In genomic region chr13:64312024-64312915, GRCm38 (mm10) we compare ENCODE assay signal across 8 mouse cellular contexts. TPM values are rescaled to one million over a fixed set of nuclear protein-coding genes. Genes with fewer than 3 reads are reported as not detected.
DNase-seq lines count a peak whose midpoint lies in the region; ATAC-seq and TF ChIP-seq lines count a peak whose summit lies in the region.

Gene Aaed1, minus strand, starts transcription at chr13:64312710.

- H3K27ac ChIP-seq in bone marrow macrophage, adult 2 months (ENCODE audit: insufficient read depth, low read depth, low read length) = peak within 1 kb of the TSS; percentile 86
- H3K27ac ChIP-seq in embryonic facial prominence, embryonic 15.5 days (replicated peaks) = peak within 1 kb of the TSS; percentile 92
- peak within 1 kb of the TSS; percentile 86 for H3K27ac ChIP-seq in limb, embryonic 13.5 days
- H3K27ac ChIP-seq in midbrain, embryonic 15.5 days = peak within 1 kb of the TSS; percentile 84

- H3K9me3 ChIP-seq in embryonic facial prominence, embryonic 15.5 days (replicated peaks) = no peaks in the 10 kb centered on the region
- H3K9me3 ChIP-seq in limb, embryonic 13.5 days = no peaks in the 10 kb centered on the region
- H3K9me3 ChIP-seq in midbrain, embryonic 15.5 days = no peaks in the 10 kb centered on the region

- no peaks in the 10 kb centered on the region for H3K27me3 ChIP-seq in embryonic facial prominence, embryonic 15.5 days
- no peaks in the 10 kb centered on the region for H3K27me3 ChIP-seq in limb, embryonic 13.5 days
- no peaks in the 10 kb centered on the region for H3K27me3 ChIP-seq in midbrain, embryonic 15.5 days (replicated peaks)

- under 1% methylated on average over 74 of the region's 74 CpGs for WGBS in embryonic facial prominence, embryonic 15.5 days
- under 1% methylated on average over 71 of the region's 74 CpGs for WGBS in limb, embryonic 13.5 days
- WGBS in midbrain, embryonic 15.5 days = under 1% methylated on average over 54 of the region's 74 CpGs

- H3K4me1 ChIP-seq in bone marrow macrophage, adult 2 months (ENCODE audit: control insufficient read depth, insufficient read depth, low read length) = peaks cover 32% of the 10 kb centered on the region
- peaks cover 16% of the 10 kb centered on the region; the same call in 1 of the 2 replicates for H3K4me1 ChIP-seq in embryonic facial prominence, embryonic 15.5 days
- H3K4me1 ChIP-seq in limb, embryonic 13.5 days = peaks cover 17% of the 10 kb centered on the region
- H3K4me1 ChIP-seq in midbrain, embryonic 15.5 days = peaks cover 11% of the 10 kb centered on the region

- peak within 1 kb of the TSS; percentile 68 for H3K9ac ChIP-seq in embryonic facial prominence, embryonic 15.5 days
- peak within 1 kb of the TSS; percentile 74 for H3K9ac ChIP-seq in limb, embryonic 13.5 days
- H3K9ac ChIP-seq in midbrain, embryonic 15.5 days = peak within 1 kb of the TSS; percentile 60

- peak within 1 kb of the TSS; percentile 91 for H3K4me3 ChIP-seq in bone marrow macrophage, adult 2 months (ENCODE audit: insufficient read depth, low read length)
- peak within 1 kb of the TSS; percentile 81 for H3K4me3 ChIP-seq in embryonic facial prominence, embryonic 15.5 days (replicated peaks)
- peak within 1 kb of the TSS; percentile 72 for H3K4me3 ChIP-seq in limb, embryonic 13.5 days
- H3K4me3 ChIP-seq in midbrain, embryonic 15.5 days = peak within 1 kb of the TSS; percentile 85

- peaks cover 2% of the 10 kb centered on the region; the same call in 1 of the 2 replicates for H3K36me3 ChIP-seq in embryonic facial prominence, embryonic 15.5 days
- H3K36me3 ChIP-seq in limb, embryonic 13.5 days = peaks cover 11% of the 10 kb centered on the region
- H3K36me3 ChIP-seq in midbrain, embryonic 15.5 days (replicated peaks) = no peaks in the 10 kb centered on the region

- peak; percentile 90 for DNase-seq in A20 (ENCODE audit: low read depth, low spot score)
- peak; percentile 89 for DNase-seq in heart, adult 8-10 months (ENCODE audit: low spot score)
- peak; percentile 87 to 92 for DNase-seq in kidney, adult 8-10 months
- peak; percentile 84 to 89 for DNase-seq in spleen, adult 18-20 months

- TF ChIP-seq CTCF in bone marrow macrophage, adult 2 months (IDR thresholded peaks at IDR 0.05; ENCODE audit: low read depth, low read length) = no peak

- peak; percentile 92 for ATAC-seq in embryonic facial prominence, embryonic 15.5 days (ENCODE audit: insufficient number of reproducible peaks, low FRiP score, low TSS enrichment, low read depth)
- peak; percentile 88 for ATAC-seq in limb, embryonic 13.5 days (ENCODE audit: low FRiP score, low read depth)
- ATAC-seq in midbrain, embryonic 15.5 days (replicated peaks) = peak; percentile 95

- H3K4me2 ChIP-seq in embryonic facial prominence, embryonic 15.5 days (replicated peaks) = peak within 1 kb of the TSS; percentile 63
- peak within 1 kb of the TSS; percentile 68 for H3K4me2 ChIP-seq in limb, embryonic 13.5 days (replicated peaks)
- H3K4me2 ChIP-seq in midbrain, embryonic 15.5 days = peak within 1 kb of the TSS; percentile 60

- TF ChIP-seq POLR2A in bone marrow macrophage, adult 2 months (IDR thresholded peaks at IDR 0.05; ENCODE audit: borderline replicate concordance, low read depth, low read length) = peak; percentile 28; the same call in 1 of the 2 replicates

RNA-seq across cellular contexts. Expression of gene Aaed1, which starts in this region (rescaled TPM):
- 56.9 and 58.1 TPM in 2 replicates for polyA plus RNA-seq in bone marrow macrophage, adult 2 months (2012; ENCODE audit: insufficient read depth, insufficient read length, missing spikeins)
- polyA plus RNA-seq in embryonic facial prominence, embryonic 15.5 days (2015; fragmentation: Nextera tagmentation; extraction: Ambion mirVana) = 41.0 and 45.8 TPM in 2 replicates
- total RNA-seq in heart, adult 8-10 months (2022) = 10 to 100 TPM; 56.9 to 69.9 (median 65.3) TPM
- 38.9 and 41.4 TPM in 2 replicates for polyA plus RNA-seq in limb, embryonic 13.5 days (2015; fragmentation: Nextera tagmentation; extraction: Ambion mirVana)
- polyA plus RNA-seq in midbrain, embryonic 15.5 days (2015; fragmentation: Nextera tagmentation; extraction: Ambion mirVana) = 12.8 and 15.3 TPM in 2 replicates

Comparison
In these comparisons a context has a peak if more than half of its experiments do, and no peak if none do; other contexts are left out.
1. Peak in every context shown above with its lines: DNase-seq, ATAC-seq, H3K4me3 ChIP-seq and H3K27ac ChIP-seq.